Mouse (Mus musculus) urinary bladder, postnatal 14 days (tissue): ENCODE results near the gene Bin2.

Experiments
- DNase-seq: peaks from one replicate; pipeline ENCODE4 v3.0.0; 2021; ENCODE audit warnings: low spot score

The Bin2 gene

GRCm38 (mm10) chr15:100669337-100669736, at the start of gene Bin2:
TSS of gene Bin2 (minus strand) at chr15:100669553.
- DNase-seq = no peak

GRCm38 (mm10) chr15:100718572-100718971, 49.2 kb upstream of the Bin2 start:
- no peak for DNase-seq

- DNase-seq = no peak
Observed at GRCm38 (mm10) chr15:100717933-100718332, 48.6 kb upstream of the Bin2 start.

- no peak for DNase-seq
Observed at GRCm38 (mm10) chr15:100715399-100715993, 46.1 kb upstream of the Bin2 start.

GRCm38 (mm10) chr15:100714470-100714869, 45.1 kb upstream of the Bin2 start:
- no peak for DNase-seq

GRCm38 (mm10) chr15:100710838-100711237, 41.5 kb upstream of the Bin2 start:
- DNase-seq = no peak

GRCm38 (mm10) chr15:100708433-100709078, 39.2 kb upstream of the Bin2 start:
- no peak for DNase-seq

GRCm38 (mm10) chr15:100706226-100706625, 36.9 kb upstream of the Bin2 start:
- DNase-seq = no peak

- DNase-seq = no peak
Observed at GRCm38 (mm10) chr15:100705376-100705775, 36.0 kb upstream of the Bin2 start.

- no peak for DNase-seq
Observed at GRCm38 (mm10) chr15:100703913-100704312, 34.6 kb upstream of the Bin2 start.

- no peak for DNase-seq
Observed at GRCm38 (mm10) chr15:100701856-100702255, 32.5 kb upstream of the Bin2 start.

- no peak for DNase-seq
Observed at GRCm38 (mm10) chr15:100701108-100701507, 31.8 kb upstream of the Bin2 start.

GRCm38 (mm10) chr15:100700424-100700823, 31.1 kb upstream of the Bin2 start:
- no peak for DNase-seq

- DNase-seq = no peak
Observed at GRCm38 (mm10) chr15:100699386-100699785, 30.0 kb upstream of the Bin2 start.

GRCm38 (mm10) chr15:100698078-100698477, 28.7 kb upstream of the Bin2 start:
- DNase-seq = no peak

GRCm38 (mm10) chr15:100694406-100694805, 25.1 kb upstream of the Bin2 start:
- DNase-seq = no peak

GRCm38 (mm10) chr15:100691990-100692389, 22.6 kb upstream of the Bin2 start:
- no peak for DNase-seq

- no peak for DNase-seq
Observed at GRCm38 (mm10) chr15:100687430-100687971, 18.1 kb upstream of the Bin2 start, which contains the start of gene Cela1. TSS of gene Cela1 (minus strand) at chr15:100687921.

- peak; percentile 56 for DNase-seq
Observed at GRCm38 (mm10) chr15:100686989-100687388, 17.6 kb upstream of the Bin2 start.

- DNase-seq = no peak
Observed at GRCm38 (mm10) chr15:100686434-100686833, 17.1 kb upstream of the Bin2 start.

- no peak for DNase-seq
Observed at GRCm38 (mm10) chr15:100685849-100686248, 16.5 kb upstream of the Bin2 start.

GRCm38 (mm10) chr15:100685255-100685654, 15.9 kb upstream of the Bin2 start:
- no peak for DNase-seq

- DNase-seq = no peak
Observed at GRCm38 (mm10) chr15:100684450-100684849, 15.1 kb upstream of the Bin2 start.

GRCm38 (mm10) chr15:100683041-100683440, 13.7 kb upstream of the Bin2 start:
- peak; percentile 84 for DNase-seq
